In genomic region chr5:147418394-147419121, GRCm38 (mm10) we compare ENCODE assay signal across 8 mouse cellular contexts. TPM values are rescaled to one million over a fixed set of nuclear protein-coding genes. Genes with fewer than 3 reads are reported as not detected.
DNase-seq lines count a peak whose midpoint lies in the region; ATAC-seq and TF ChIP-seq lines count a peak whose summit lies in the region.

No protein-coding gene starts in this region.

- no peaks in the 10 kb centered on the region for H3K36me3 ChIP-seq in kidney, postnatal 0 days (ENCODE audit: insufficient read depth, low read length)

- no peaks in the 10 kb centered on the region for H3K27me3 ChIP-seq in kidney, postnatal 0 days (ENCODE audit: insufficient read depth, low read length)

- TF ChIP-seq CTCF in kidney, postnatal 0 days (IDR thresholded peaks at IDR 0.05; ENCODE audit: low read depth) = peak; percentile 69

- H3K4me1 ChIP-seq in kidney, postnatal 0 days (replicated peaks; ENCODE audit: insufficient read depth, low read length) = no peaks in the 10 kb centered on the region

- ATAC-seq in kidney, postnatal 0 days (replicated peaks; ENCODE audit: low FRiP score, low read depth) = 0 out of 2 replicates have a peak, but pooled peaks have one; percentile 25
- peak; percentile 95 for ATAC-seq in megakaryocyte, adult 5-6 weeks (ENCODE audit: poor library complexity, severe bottlenecking)

- no peaks in the 10 kb centered on the region for H3K9me3 ChIP-seq in kidney, postnatal 0 days (replicated peaks; ENCODE audit: low read length)

- no peak overlapping the region for H3K4me2 ChIP-seq in kidney, postnatal 0 days (ENCODE audit: low read length)

- DNase-seq in kidney, adult 18-20 months = peak; percentile 44
- DNase-seq in kidney, adult 11 months = no peak
- DNase-seq in R1 (ENCODE audit: low read depth, low spot score) = peak; percentile 92
- peak; percentile 32 for DNase-seq in gastrocnemius, postnatal 25 days
- DNase-seq in kidney, postnatal 0 days (ENCODE audit: low spot score) = peak; percentile 72
- DNase-seq in thymus, postnatal 36 days = peak; percentile 71 to 76
- DNase-seq in Muller cell, postnatal 12 days (ENCODE audit: inconsistent ontology term) = no peak

- H3K4me3 ChIP-seq in kidney, postnatal 0 days (replicated peaks; ENCODE audit: low read depth, low read length) = no peak overlapping the region

- no peak overlapping the region for H3K9ac ChIP-seq in kidney, postnatal 0 days (ENCODE audit: low read depth, low read length)

- WGBS in kidney, postnatal 0 days = 21% methylated on average over 10 of the region's 10 CpGs

- no peak overlapping the region for H3K27ac ChIP-seq in kidney, postnatal 0 days

RNA-seq across cellular contexts. Expression of gene Pan3, which starts 11.4 kb away (rescaled TPM):
- total RNA-seq in gastrocnemius, postnatal 25 days (2021) = 10 to 100 TPM; 17.4 to 26.1 TPM
- polyA plus RNA-seq in kidney, postnatal 0 days (2015; fragmentation: Nextera tagmentation; extraction: Ambion mirVana) = 62.5 and 69.9 TPM in 2 replicates
- 265 and 303 TPM in 2 replicates for total RNA-seq in megakaryocyte, adult 5-6 weeks (2015)
- total RNA-seq in megakaryocyte, adult 5-6 weeks (2017) = 129 and 148 TPM in 2 replicates

RNA-seq across cellular contexts. Expression of gene Flt3, which starts 18.3 kb away (rescaled TPM):
- total RNA-seq in gastrocnemius, postnatal 25 days (2021) = not detected
- 0.06 and 0.08 TPM in 2 replicates for polyA plus RNA-seq in kidney, postnatal 0 days (2015; fragmentation: Nextera tagmentation; extraction: Ambion mirVana)
- 8.1 TPM in 2 replicates for total RNA-seq in megakaryocyte, adult 5-6 weeks (2015)
- total RNA-seq in megakaryocyte, adult 5-6 weeks (2017) = 14.1 and 16.2 TPM in 2 replicates

Comparison
In these comparisons a context has a peak if more than half of its experiments do, and no peak if none do; other contexts are left out.
1. DNase-seq: peak in kidney, adult 18-20 months (single experiment), R1 (single experiment), gastrocnemius, postnatal 25 days (single experiment), kidney, postnatal 0 days (single experiment) and thymus, postnatal 36 days (2 of 2); none in kidney, adult 11 months (single experiment) and Muller cell, postnatal 12 days (single experiment).
2. RNA of gene Pan3, which starts 11.4 kb away (total RNA-seq): 129 to 303 TPM in megakaryocyte, adult 5-6 weeks; 17.4 to 26.1 TPM in gastrocnemius, postnatal 25 days; every median in the first group is over 4 times any median in the second.
3. RNA of gene Flt3, which starts 18.3 kb away (total RNA-seq): 8.1 to 16.2 TPM in megakaryocyte, adult 5-6 weeks; not detected in gastrocnemius, postnatal 25 days; every median in the first group is over 4 times any median in the second.